Comparison of ENCODE assay signal across 20 mouse cellular contexts in the genomic region with DNA sequence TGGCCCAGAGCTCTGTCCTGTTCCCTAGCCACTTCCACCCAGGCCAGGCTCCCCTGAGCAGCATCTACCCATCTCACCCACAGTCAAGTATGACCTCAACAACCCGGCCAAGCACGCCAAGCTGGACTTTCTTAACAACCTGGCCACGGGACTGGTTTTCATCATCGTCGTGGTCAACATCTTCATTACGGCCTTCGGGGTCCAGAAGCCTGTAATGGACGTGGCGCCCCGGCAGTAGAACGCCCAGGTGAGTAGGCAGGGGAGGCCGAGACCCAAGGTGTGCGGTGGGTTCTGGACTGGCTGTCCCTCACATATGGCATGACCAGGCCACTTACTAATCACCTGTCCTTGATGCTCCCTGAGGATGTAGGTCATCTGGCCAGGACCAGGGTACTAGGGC. TPM values are rescaled to one million over a fixed set of nuclear protein-coding genes. Genes with fewer than 3 reads are reported as not detected.
"Had no signal": no experiment of that assay in that cellular context is flagged by ENCODE, and none has a peak within 500 bp of the region (broad histone marks: within the 10 kb centered on the region; RNA-seq: fewer than 3 reads in every experiment).

No protein-coding gene starts in this region.

- H3K9me3 ChIP-seq: midbrain, embryonic 13.5 days; midbrain, embryonic 15.5 days; neural tube, embryonic 13.5 days; neural tube, embryonic 15.5 days had no signal

- H3K27me3 ChIP-seq: midbrain, embryonic 13.5 days; midbrain, embryonic 15.5 days; neural tube, embryonic 13.5 days; neural tube, embryonic 15.5 days had no signal

- H3K27ac ChIP-seq: liver, embryonic 14.5 days; midbrain, embryonic 13.5 days; midbrain, embryonic 15.5 days; neural tube, embryonic 13.5 days; neural tube, embryonic 15.5 days had no signal

- H3K9ac ChIP-seq: liver, embryonic 14.5 days; lung, embryonic 14.5 days; midbrain, embryonic 13.5 days; midbrain, embryonic 15.5 days; neural tube, embryonic 13.5 days; neural tube, embryonic 15.5 days had no signal

- DNase-seq: lung, adult 18-20 months; lung, embryonic 14.5 days; lung, postnatal 10 days; lung, postnatal 4 days; retina, postnatal 1 day; right cerebral cortex, adult 18-20 months; right cerebral cortex, postnatal 25 days; right cerebral cortex, postnatal 4 days; spleen, adult 18-20 months; thymus, adult 18-20 months; thymus, postnatal 14 days; thymus, postnatal 36 days had no signal

- H3K4me3 ChIP-seq: midbrain, embryonic 13.5 days; midbrain, embryonic 15.5 days; myocyte; neural tube, embryonic 13.5 days; neural tube, embryonic 15.5 days had no signal

- ATAC-seq: midbrain, embryonic 13.5 days; midbrain, embryonic 15.5 days had no signal

- H3K4me2 ChIP-seq: lung, embryonic 14.5 days; midbrain, embryonic 11.5 days; midbrain, embryonic 13.5 days; midbrain, embryonic 15.5 days; neural tube, embryonic 13.5 days; neural tube, embryonic 15.5 days had no signal

- H3K36me3 ChIP-seq: midbrain, embryonic 13.5 days; midbrain, embryonic 15.5 days; neural tube, embryonic 13.5 days; neural tube, embryonic 15.5 days had no signal

RNA-seq across cellular contexts. Expression of a gene that starts 47.0 kb away (rescaled TPM):
- total RNA-seq: megakaryocyte progenitor cell, adult 5-6 weeks had no signal
- polyA plus RNA-seq: myocyte had no signal
